Mouse (Mus musculus): ENCODE results near the gene Ncor2.

DNA sequence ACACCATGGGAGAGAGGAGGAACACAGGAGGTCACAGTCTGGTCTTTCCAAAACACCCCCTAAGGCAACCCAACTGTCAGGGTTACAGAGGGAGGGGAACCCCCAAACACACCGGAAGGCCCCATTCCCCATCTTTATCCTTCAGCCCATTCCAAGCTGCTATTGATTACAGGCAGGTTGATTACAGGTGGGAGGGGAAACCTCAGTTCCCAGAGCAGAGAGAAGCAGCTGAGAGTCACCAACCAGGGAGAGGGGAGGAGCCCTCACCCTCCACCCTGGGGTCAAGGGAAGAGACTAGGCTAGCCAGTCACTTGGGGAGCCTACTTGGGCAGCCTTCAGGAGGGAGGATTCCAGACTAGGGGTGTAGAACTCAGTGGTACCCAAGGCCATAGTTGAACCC is 5.2 kb downstream of the Ncor2 start:
- TF ChIP-seq CTCF (IDR thresholded peaks at IDR 0.05; ENCODE audit: control insufficient read depth, insufficient read depth, insufficient read length), result no peak
- no peak for TF ChIP-seq MYOD1 (IDR thresholded peaks at IDR 0.05; ENCODE audit: control insufficient read depth, insufficient read length, low read depth)
